Mouse (Mus musculus): ENCODE results near the gene Ush2a. TPM values are rescaled to one million over a fixed set of nuclear protein-coding genes. Genes with fewer than 3 reads are reported as not detected.

Ush2a gene
- total RNA-seq, 2 experiments from 2014 or later: 0.29 to 0.36 TPM

GRCm38 (mm10) chr1:188549686-188550085, 287.9 kb downstream of the Ush2a start:
- no peak for DNase-seq

DNA sequence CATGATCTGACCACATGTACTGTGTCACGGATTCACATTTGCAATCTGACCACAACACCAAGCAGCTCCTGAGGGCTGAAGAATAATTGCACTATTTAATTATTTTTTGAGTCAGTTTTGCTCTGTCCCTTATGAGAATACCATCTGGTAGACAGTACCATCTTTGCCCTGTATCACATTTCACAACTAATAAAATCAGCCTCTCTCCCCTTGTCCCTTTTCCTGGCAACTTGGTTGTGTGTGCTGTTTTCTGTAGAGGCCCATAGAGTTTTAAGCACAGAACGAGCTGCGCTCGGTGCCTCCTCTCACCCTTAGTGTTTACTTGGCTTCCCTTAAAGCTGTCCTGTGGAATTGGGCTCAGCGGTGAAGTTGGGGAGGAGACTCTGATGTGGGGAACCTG, 290.0 kb downstream of the Ush2a start:
- DNase-seq: no peak

- no peak for DNase-seq
Observed at GRCm38 (mm10) chr1:188558911-188559310, 297.1 kb downstream of the Ush2a start.

DNA sequence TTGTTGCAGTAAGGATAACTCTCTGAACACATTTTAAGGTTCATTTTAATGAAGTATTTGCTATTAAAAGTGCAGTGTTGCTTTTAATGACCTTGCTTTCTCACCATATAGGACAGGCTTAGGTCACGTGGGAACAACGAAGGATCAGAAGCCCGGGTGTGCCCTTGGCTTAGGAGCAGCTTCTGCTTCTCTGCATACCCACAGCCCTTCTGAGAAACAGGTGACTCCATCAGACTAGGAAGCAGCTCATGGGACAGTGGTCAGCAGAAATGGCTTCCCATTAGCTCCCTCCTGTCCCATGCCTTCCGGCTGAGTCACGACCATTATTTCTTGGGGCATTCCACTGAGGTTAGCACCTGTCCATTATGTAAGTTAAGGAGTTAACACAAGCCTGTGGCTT, 304.4 kb downstream of the Ush2a start:
- DNase-seq: no peak

GRCm38 (mm10) chr1:188567486-188567885, 305.7 kb downstream of the Ush2a start:
- no peak for DNase-seq

DNA sequence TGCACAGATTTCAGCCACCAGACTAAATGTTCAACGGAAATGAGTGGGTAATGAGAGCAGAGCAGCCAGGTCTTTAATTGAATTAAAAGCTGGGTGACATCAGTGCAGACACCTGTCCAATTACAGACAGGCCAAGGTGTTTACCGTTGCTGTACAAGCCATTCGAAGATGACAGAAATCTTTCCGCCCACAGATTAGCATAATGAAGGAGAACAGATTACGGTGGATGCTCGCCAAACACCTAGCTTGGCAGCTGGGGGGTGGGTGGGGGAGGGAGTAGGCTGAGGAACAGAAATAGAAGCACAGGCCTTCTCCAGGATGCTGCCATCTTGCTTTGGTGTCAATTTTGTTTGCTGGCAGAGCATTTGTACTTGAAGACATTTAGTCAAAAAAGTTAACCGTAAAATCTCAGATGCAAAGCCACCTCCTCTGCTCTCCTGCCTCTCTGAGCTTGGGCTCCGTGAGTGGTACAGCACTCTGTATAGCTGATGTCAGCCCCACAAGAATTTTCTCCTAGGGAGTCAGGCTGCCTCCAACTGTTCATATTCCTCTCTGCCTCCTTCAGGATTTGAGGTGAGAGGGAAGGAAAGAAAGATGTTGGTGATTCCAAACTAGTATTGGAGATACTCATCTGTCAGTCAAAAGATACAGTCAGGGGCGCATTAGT, 306.6 kb downstream of the Ush2a start:
- DNase-seq: no peak

DNA sequence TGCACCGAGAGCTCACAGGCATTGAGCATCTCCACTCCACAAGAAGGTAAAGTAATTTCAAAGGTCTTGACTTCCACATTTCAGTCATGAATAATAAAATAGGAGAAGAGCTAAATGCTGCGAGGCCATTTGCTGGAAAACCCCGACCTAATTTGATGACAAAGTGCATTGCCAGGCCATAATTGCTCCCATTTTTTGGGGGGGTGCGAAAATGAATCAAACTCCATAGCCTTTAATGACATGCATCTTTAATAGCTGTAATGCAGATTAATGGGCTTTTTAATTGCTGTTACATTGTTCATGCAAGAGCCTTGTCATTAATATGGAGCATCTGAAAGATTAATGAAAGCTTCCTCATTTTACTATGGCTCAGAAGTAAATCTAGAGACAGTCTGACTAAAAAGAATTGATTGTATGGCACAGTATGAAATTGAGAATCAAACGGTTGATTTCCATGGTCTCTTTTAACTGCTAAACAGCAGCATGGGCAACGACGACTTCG, 314.5 kb downstream of the Ush2a start:
- no peak for DNase-seq

DNA sequence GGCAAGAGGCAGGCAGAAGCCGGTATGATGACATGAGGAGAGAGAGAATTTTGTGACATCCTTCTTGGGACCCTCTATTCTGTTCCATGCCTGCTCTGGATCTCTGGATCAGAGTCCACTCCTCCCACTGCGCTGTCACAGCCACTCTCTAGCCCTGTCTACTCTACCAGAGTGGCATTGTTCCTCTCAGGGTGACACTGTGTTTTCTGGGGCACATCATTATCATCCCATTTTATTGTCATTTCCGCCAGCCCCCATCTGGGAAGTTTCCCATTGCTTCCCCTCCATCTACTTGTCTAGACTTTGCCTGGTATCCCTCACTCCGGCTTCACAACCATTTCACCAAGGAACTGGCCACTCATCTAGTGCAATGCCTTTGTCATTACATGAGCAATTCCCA, 315.6 kb downstream of the Ush2a start:
- DNase-seq: no peak

- no peak for DNase-seq
Observed at GRCm38 (mm10) chr1:188581136-188581535, 319.3 kb downstream of the Ush2a start.

GRCm38 (mm10) chr1:188595251-188595650, 333.4 kb downstream of the Ush2a start:
- DNase-seq: no peak

DNA sequence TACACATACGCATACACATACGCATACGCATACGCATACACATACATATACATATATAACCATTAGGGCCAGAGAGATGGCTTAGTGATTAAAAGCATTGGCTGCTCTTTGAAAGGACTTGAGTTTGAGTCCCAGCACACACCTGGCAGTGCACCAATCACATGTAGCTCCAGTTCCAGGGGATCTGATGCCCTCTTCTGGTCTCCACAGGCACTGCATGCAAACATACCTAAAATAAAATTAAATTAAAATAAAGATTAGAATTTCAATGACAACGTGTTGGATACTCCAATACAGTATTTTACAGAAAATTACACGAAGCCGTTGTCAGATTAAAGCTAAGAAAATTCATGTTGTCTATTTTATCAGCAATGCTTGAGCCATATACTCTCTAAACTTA, 336.2 kb downstream of the Ush2a start:
- no peak for DNase-seq

- no peak for DNase-seq
Observed at GRCm38 (mm10) chr1:188599134-188599533, 337.3 kb downstream of the Ush2a start.

GRCm38 (mm10) chr1:188606450-188606849, 344.6 kb downstream of the Ush2a start:
- DNase-seq: no peak

DNA sequence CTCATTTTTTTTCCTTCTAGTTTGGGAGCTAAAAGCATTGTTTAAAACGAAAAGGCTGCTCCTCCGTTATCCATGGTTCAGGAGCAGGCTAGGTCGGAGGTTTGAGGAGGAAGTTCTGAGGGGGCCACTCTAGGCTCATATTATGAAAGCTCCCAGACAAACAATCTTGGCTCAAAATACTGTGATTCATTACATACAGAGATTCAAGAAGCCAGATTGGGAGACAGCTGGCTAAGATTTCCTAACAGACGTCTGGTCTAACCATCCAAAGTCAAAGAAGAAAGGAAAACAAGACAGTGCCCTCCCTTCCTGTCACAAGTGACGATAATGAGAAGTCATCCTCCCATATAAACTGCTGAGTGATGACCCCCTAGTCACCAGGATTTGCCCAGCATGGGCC, 354.7 kb downstream of the Ush2a start:
- DNase-seq: no peak

DNA sequence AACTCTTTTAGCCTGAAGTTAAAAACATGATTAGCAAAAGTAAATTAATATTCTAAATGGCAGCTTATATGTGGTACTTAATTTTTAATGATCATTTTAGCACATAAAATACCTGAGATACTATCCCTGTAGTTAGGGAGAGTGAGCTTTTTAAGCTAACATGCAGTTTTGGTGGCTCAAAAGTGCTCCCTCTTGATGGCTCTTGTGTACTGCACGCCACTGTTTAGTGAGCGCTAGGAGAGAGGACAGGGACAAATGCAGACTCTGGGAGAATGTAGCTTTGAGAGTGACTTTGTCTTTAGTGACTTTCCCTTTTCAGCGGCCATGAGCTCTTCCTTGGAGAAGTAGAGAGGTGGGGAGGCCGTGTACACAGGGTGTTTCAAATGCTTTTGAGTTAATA, 371.9 kb downstream of the Ush2a start:
- DNase-seq: peak; percentile 40

DNA sequence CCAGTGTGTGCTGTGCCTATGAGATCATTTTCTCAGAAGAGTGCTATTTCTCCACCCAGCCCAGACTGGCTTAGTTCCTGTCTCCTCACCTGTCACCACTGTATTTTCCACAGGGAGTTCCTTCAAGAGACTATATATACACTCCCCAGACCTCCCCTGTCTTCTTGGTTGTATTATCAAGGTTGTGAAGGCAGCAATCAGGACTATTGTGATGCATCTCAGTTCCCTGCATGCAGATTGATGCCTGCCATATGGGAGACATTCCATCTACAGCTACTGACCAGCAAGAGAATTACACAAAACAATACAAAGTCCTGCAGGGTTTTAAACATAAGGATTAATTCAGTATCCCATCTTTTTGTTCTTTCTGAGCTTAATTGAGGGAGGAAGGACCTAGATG, 377.8 kb downstream of the Ush2a start:
- no peak for DNase-seq

- DNase-seq: no peak
Observed at GRCm38 (mm10) chr1:188643156-188643555, 381.3 kb downstream of the Ush2a start.

DNA sequence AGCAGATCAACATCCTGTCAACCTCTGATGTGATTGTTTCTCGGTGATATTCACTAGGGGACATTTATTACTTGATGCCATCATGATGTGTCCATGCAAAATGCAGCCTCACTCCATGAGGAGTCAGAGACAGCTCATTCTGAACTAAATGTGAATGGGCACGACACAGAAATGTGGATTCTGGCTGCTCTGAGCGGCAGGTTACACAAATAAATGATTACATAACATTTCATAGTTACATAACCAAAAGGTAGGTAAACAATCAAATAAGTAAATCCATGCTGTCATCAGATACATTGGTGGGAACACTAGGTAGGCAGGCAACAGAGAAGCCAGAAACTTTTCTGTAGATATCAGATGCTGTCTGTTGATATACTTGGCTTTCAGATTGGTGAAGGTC, 391.2 kb downstream of the Ush2a start:
- no peak for DNase-seq

- DNase-seq: no peak
Observed at GRCm38 (mm10) chr1:188656121-188656520, 394.3 kb downstream of the Ush2a start.

DNA sequence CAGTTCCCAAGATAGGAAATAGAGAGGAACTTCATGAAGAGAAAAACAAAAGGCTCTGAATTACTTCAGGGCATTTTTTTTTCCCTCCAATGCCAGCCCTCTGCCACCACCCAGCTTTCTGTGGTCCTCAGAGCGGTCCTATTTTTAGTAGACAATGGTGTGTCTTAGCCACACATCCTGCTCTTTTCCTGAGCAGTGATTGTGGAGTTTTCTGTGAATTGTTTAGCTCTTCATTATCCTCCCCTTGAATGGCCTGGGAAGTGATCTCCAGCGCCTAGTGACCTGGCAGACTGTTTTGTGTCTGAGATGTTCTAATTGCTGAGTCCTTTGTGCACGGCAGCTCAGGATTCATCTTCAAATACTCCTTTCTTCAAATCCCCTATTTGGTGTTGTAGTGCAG, 397.3 kb downstream of the Ush2a start:
- no peak for DNase-seq

- no peak for DNase-seq
Observed at GRCm38 (mm10) chr1:188660339-188660738, 398.5 kb downstream of the Ush2a start.

DNA sequence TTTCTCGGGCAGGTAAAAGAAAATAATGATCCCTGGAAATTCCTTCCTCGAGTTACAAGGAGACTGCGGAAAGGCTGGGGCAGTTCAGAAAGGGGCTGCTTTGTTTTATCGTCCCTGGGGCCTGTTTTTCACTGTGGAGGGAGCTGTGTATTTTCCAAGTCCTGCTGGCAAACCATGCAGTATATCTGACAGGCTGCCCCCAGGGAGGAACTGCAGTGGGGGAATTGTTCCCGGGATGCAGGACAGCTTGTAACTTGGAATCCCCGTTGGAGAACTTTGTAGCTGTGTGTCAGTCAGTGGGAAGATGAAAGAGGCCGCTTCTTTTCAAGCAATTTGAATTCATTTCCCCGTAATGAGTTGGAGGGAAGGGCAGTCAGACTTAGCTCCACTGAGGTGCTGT, 399.1 kb downstream of the Ush2a start:
- DNase-seq: peak; percentile 47

DNA sequence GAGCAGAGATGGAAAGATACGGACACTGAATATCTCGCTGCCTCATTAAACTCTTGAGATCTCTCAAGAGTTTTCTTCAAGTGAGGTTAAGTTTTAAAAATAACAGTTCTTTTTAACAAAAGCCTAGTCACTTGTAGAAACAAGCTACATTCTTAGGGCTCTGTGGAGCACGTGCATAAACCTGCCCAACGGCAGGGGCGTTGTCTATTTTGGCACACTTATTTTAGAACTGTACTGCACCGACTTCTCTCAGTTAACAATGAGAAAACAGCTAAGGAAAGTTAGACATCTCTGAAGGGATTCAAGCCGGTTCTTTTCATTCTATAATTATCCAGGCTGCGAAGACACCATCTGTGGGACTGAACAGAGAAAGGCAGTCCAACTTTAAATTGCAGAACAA, 405.6 kb downstream of the Ush2a start:
- no peak for DNase-seq

- DNase-seq: no peak
Observed at GRCm38 (mm10) chr1:188668513-188668912, 406.7 kb downstream of the Ush2a start.

GRCm38 (mm10) chr1:188672871-188673270, 411.0 kb downstream of the Ush2a start:
- no peak for DNase-seq

Data from heart, postnatal 4 days (tissue).